Mouse (Mus musculus): ENCODE data around the gene Ruvbl2. TPM values are rescaled to one million over a fixed set of nuclear protein-coding genes. Genes with fewer than 3 reads are reported as not detected.

Gene Ruvbl2
- polyA plus RNA-seq, 1 experiment from 2014 or later, result 179 TPM

DNA sequence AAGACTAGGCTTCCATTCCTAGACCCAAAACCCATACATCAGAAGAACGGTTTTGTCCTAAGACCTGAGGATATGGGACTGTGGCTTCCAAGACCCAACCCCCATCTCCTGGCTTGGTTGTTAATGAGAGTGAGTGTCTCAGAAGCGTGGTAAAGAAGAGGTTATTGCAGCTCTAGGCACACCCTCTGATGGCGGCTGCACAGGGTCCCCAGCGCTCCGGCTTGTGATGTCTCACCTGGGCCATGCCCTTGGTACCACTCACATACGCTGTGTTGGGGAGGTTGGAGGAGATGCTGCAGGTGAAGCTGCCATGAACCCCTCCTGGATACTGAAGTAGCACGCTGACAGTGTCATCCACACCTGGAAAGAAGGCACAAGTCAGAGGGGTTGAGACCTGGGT lies 40.9 kb upstream of the Ruvbl2 start:
- no peaks in the 10 kb centered on the region for H3K27me3 ChIP-seq (ENCODE audit: control insufficient read depth, insufficient read depth, low read length)
- no peaks in the 10 kb centered on the region for H3K9me3 ChIP-seq (replicated peaks; ENCODE audit: control insufficient read depth, low read length)
- WGBS, result 94% methylated on average over 7 of the region's 7 CpGs
- no peak overlapping the region for H3K27ac ChIP-seq (replicated peaks; ENCODE audit: low read depth, low read length)
- H3K36me3 ChIP-seq (replicated peaks; ENCODE audit: control insufficient read depth, insufficient read depth, low read depth, low read length), result no peaks in the 10 kb centered on the region
- H3K4me1 ChIP-seq (ENCODE audit: control insufficient read depth, insufficient read depth, low read length), result no peaks in the 10 kb centered on the region
- no peak overlapping the region for H3K4me2 ChIP-seq (ENCODE audit: low read depth, low read length)
- no peak overlapping the region for H3K4me3 ChIP-seq (ENCODE audit: low read depth, low read length)
- no peak overlapping the region for H3K9ac ChIP-seq (replicated peaks; ENCODE audit: low read length)
- ATAC-seq (replicated peaks; ENCODE audit: insufficient number of reproducible peaks, low FRiP score, low TSS enrichment, low read depth) (0 out of 2 replicates have a peak, but pooled peaks have one; percentile 4), DNase-seq (ENCODE audit: low spot score) (no peak)

DNA sequence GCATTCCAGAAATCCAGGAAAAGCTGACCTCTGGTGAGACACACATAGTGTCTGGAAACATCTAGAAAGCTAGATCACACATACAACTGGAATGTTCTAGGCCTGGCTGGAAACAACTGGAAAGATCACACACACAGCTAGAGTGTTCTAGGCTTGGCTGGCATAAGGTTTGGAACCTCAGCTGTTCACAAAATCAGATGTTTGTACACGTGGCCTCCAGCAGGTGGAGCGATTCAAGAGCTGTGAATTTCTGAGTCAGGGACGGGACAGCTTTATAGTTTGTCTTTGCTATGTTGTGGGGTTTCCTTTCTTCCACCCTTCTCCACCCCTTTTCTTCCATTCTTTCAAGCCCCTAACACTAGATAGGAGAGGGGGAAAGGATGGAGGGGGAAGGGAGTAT lies 39.1 kb upstream of the Ruvbl2 start:
- Histone ChIP-seq H3K4me1 (ENCODE audit: control insufficient read depth, insufficient read depth, low read length) (no peaks in the 10 kb centered on the region), H3K27me3 (ENCODE audit: control insufficient read depth, insufficient read depth, low read length) (no peaks in the 10 kb centered on the region), H3K9me3 (replicated peaks; ENCODE audit: control insufficient read depth, low read length) (no peaks in the 10 kb centered on the region), H3K9ac (replicated peaks; ENCODE audit: low read length) (no peak overlapping the region), H3K4me2 (ENCODE audit: low read depth, low read length) (no peak overlapping the region), H3K27ac (replicated peaks; ENCODE audit: low read depth, low read length) (no peak overlapping the region), H3K36me3 (replicated peaks; ENCODE audit: control insufficient read depth, insufficient read depth, low read depth, low read length) (no peaks in the 10 kb centered on the region), H3K4me3 (ENCODE audit: low read depth, low read length) (no peak overlapping the region)
- WGBS, result 12% methylated on average over 3 of the region's 3 CpGs
- no peak for ATAC-seq (replicated peaks; ENCODE audit: insufficient number of reproducible peaks, low FRiP score, low TSS enrichment, low read depth)
- peak; percentile 74 for DNase-seq (ENCODE audit: low spot score)

DNA sequence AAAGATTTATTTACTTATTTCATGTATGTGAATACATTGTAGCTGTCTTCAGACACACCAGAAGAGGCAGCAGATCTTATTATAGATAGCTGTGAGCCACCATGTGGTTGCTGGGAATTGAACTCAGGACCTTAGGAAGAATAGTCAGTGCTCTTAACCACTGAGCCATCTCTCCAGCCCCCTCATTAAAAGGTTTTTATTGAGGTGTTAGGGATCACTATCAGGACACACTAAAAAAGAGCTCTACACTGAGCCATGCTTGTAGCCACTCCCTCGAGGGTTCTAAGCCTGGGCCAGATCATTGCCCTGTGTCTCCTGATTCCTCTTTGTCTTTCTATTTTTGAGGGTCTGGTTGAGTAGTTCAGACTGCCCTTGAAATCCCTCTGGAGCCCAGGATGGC lies 38.6 kb upstream of the Ruvbl2 start:
- no peak for ATAC-seq (replicated peaks; ENCODE audit: insufficient number of reproducible peaks, low FRiP score, low TSS enrichment, low read depth)
- H3K4me3 ChIP-seq (ENCODE audit: low read depth, low read length), result no peak overlapping the region
- DNase-seq (ENCODE audit: low spot score), result no peak
- H3K4me1 ChIP-seq (ENCODE audit: control insufficient read depth, insufficient read depth, low read length), result no peaks in the 10 kb centered on the region
- H3K9me3 ChIP-seq (replicated peaks; ENCODE audit: control insufficient read depth, low read length), result no peaks in the 10 kb centered on the region
- no peak overlapping the region for H3K9ac ChIP-seq (replicated peaks; ENCODE audit: low read length)
- no peaks in the 10 kb centered on the region for H3K27me3 ChIP-seq (ENCODE audit: control insufficient read depth, insufficient read depth, low read length)
- no peaks in the 10 kb centered on the region for H3K36me3 ChIP-seq (replicated peaks; ENCODE audit: control insufficient read depth, insufficient read depth, low read depth, low read length)
- WGBS, result 58% methylated on average over 1 of the region's 1 CpGs
- H3K4me2 ChIP-seq (ENCODE audit: low read depth, low read length), result no peak overlapping the region
- no peak overlapping the region for H3K27ac ChIP-seq (replicated peaks; ENCODE audit: low read depth, low read length)

DNA sequence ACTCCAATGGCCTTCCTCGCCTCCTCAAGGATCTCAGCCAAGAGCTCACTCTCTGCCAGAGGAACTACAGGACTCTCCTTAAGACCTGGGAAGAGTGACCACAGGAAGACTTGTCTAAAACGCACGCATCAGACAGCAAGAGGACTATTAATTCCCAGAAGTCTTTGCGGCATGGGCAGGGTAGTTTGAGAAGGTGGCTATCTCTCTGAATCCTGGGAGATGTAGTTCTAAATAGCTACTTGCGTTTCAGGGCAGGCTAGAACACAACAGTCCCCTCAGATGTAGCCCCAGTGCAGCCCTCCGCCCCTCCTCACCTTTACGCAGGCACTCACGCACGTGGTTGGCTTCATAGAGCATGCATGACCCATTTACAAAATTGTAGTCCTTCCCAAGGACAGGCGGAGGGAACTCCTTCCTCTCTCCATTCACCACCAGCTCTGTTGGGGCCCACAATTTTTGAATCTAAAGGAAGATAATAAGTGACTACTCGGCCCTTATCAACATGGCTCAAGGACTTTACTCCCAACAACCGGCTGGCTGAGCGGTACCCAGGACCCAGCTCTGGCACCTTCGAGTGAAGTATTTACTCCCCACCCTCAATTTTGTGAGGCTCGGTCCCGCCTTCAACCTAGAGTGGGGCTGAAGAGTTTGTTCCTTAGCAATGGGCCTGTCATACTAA lies 37.5 kb upstream of the Ruvbl2 start:
- no peak overlapping the region for H3K27ac ChIP-seq (replicated peaks; ENCODE audit: low read depth, low read length)
- H3K4me1 ChIP-seq (ENCODE audit: control insufficient read depth, insufficient read depth, low read length), result no peaks in the 10 kb centered on the region
- peak; percentile 22 for DNase-seq (ENCODE audit: low spot score)
- H3K9me3 ChIP-seq (replicated peaks; ENCODE audit: control insufficient read depth, low read length), result no peaks in the 10 kb centered on the region
- no peak overlapping the region; the same call in 1 of the 2 replicates for H3K4me2 ChIP-seq (ENCODE audit: low read depth, low read length)
- 72% methylated on average over 16 of the region's 16 CpGs for WGBS
- H3K27me3 ChIP-seq (ENCODE audit: control insufficient read depth, insufficient read depth, low read length), result no peaks in the 10 kb centered on the region
- no peak for ATAC-seq (replicated peaks; ENCODE audit: insufficient number of reproducible peaks, low FRiP score, low TSS enrichment, low read depth)
- H3K4me3 ChIP-seq (ENCODE audit: low read depth, low read length), result no peak overlapping the region
- H3K9ac ChIP-seq (replicated peaks; ENCODE audit: low read length), result peak overlapping the region; percentile 30; the same call in 1 of the 2 replicates
- no peaks in the 10 kb centered on the region for H3K36me3 ChIP-seq (replicated peaks; ENCODE audit: control insufficient read depth, insufficient read depth, low read depth, low read length)

DNA sequence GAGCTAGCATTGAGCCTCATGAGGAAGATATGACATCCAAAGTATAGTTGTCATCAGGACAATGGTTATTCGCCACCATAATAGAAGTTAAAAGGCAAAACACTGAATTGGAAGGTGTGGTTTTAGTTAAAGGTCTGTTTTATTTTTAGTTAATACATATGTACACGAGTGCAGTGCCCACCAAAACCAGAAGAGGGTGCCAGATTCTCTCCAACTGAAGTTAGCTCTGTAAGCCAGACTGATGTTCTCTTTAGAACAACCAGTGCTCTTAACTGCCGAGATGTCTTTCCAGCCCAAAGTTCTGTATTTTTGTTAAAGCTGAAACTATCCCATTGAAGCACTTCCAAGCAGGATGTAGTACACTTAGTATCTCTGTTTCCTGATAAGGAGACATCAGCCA lies 33.0 kb upstream of the Ruvbl2 start:
- Histone ChIP-seq H3K27me3 (ENCODE audit: control insufficient read depth, insufficient read depth, low read length) (no peaks in the 10 kb centered on the region), H3K9ac (replicated peaks; ENCODE audit: low read length) (peak overlapping the region; percentile 11; the same call in 1 of the 2 replicates), H3K4me2 (ENCODE audit: low read depth, low read length) (no peak overlapping the region), H3K36me3 (replicated peaks; ENCODE audit: control insufficient read depth, insufficient read depth, low read depth, low read length) (no peaks in the 10 kb centered on the region), H3K27ac (replicated peaks; ENCODE audit: low read depth, low read length) (0 out of 2 replicates have a peak overlapping the region, but pooled peaks have one; percentile 9), H3K4me3 (ENCODE audit: low read depth, low read length) (no peak overlapping the region), H3K4me1 (ENCODE audit: control insufficient read depth, insufficient read depth, low read length) (peaks cover 2% of the 10 kb centered on the region), H3K9me3 (replicated peaks; ENCODE audit: control insufficient read depth, low read length) (no peaks in the 10 kb centered on the region)
- peak; percentile 90 for DNase-seq (ENCODE audit: low spot score)
- WGBS, result 7% methylated on average over 3 of the region's 3 CpGs
- no peak for ATAC-seq (replicated peaks; ENCODE audit: insufficient number of reproducible peaks, low FRiP score, low TSS enrichment, low read depth)

DNA sequence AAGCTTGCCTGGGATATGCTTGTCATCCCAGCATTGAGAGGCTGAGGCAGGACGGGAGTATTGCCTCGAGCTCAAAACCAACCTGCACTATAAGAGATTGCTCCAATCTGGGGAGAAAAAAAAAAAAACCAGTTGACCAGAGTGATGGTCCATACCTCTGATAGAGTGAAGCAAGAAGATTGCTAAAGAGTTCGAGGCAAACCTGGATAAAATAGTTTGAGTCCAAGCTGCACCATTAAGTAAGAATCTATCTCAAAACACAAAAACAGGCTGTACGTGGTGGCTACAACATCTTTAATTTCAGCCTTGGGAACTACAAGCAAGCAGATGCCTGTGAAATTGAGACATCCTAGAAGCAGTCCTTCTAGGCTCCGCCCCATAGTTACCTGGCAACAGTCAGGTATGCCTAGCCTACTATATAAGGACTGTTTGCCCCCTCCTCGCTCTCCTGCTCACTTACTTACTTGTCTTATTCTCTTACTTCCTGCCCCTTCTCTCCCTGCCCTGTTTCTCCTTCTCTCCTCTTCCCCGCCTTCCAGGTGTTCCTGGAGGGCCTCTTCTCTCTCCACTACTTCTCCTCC lies 29.3 kb upstream of the Ruvbl2 start:
- 35% methylated on average over 7 of the region's 7 CpGs for WGBS
- H3K27ac ChIP-seq (replicated peaks; ENCODE audit: low read depth, low read length), result no peak overlapping the region
- H3K9me3 ChIP-seq (replicated peaks; ENCODE audit: control insufficient read depth, low read length), result no peaks in the 10 kb centered on the region
- H3K27me3 ChIP-seq (ENCODE audit: control insufficient read depth, insufficient read depth, low read length), result no peaks in the 10 kb centered on the region
- peak overlapping the region; percentile 86 for H3K4me3 ChIP-seq (ENCODE audit: low read depth, low read length)
- ATAC-seq (replicated peaks; ENCODE audit: insufficient number of reproducible peaks, low FRiP score, low TSS enrichment, low read depth), result peak; percentile 2; the same call in 1 of the 2 replicates
- peak overlapping the region; percentile 51; the same call in 1 of the 2 replicates for H3K9ac ChIP-seq (replicated peaks; ENCODE audit: low read length)
- no peak for DNase-seq (ENCODE audit: low spot score)
- peaks cover 4% of the 10 kb centered on the region for H3K4me1 ChIP-seq (ENCODE audit: control insufficient read depth, insufficient read depth, low read length)
- H3K4me2 ChIP-seq (ENCODE audit: low read depth, low read length), result peak overlapping the region; percentile 56
- H3K36me3 ChIP-seq (replicated peaks; ENCODE audit: control insufficient read depth, insufficient read depth, low read depth, low read length), result peaks cover 4% of the 10 kb centered on the region

DNA sequence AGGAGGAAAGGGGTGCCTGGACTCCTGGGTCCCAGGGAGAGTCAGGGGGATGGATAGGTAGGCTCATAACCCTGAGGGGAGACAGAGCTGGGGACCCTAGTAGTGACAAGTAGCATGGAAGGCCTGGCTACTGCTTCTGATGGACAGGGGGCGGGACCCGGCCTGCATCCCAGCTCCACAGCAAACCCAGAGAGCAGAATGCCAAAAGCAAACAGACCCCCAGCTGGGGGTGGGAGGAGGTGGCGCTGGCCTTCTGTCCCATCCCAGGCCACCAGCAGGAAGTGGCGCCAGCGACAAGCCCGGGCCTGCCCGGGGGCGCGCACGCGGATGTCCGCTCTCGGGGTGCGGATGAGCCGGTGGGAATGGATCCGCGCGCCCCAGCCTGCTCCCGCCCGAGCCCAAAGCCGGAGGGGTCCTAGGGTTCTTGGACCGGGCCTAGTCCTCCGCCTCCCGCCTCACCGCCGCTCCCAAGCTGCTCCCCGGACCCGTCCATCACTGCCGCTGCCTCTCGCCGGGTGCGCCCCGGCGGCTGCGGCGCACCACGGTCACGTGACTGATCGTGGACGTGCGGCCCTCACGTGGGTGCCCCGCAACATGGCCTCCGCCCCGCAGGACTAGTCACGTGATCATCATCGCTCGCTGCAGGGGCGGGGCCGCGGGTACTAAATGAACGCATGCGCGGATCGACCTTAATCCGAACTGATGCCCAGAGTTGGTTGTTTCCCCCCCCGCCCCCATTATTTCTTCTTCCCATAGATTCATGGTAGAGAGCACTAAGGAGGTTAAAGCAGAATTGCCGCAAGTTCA lies 28.6 kb upstream of the Ruvbl2 start, which contains the start of gene Bax:
Gene Bax (minus strand): TSS at position 616 of the 807 bp plus-strand sequence.
- DNase-seq (ENCODE audit: low spot score), result peak; percentile 99
- Histone ChIP-seq H3K9me3 (replicated peaks; ENCODE audit: control insufficient read depth, low read length) (no peaks in the 10 kb centered on the region), H3K9ac (replicated peaks; ENCODE audit: low read length) (peak within 1 kb of the TSS; percentile 84), H3K27me3 (ENCODE audit: control insufficient read depth, insufficient read depth, low read length) (no peaks in the 10 kb centered on the region), H3K4me1 (ENCODE audit: control insufficient read depth, insufficient read depth, low read length) (peaks cover 4% of the 10 kb centered on the region), H3K36me3 (replicated peaks; ENCODE audit: control insufficient read depth, insufficient read depth, low read depth, low read length) (peaks cover 4% of the 10 kb centered on the region), H3K4me2 (ENCODE audit: low read depth, low read length) (peak within 1 kb of the TSS; percentile 90), H3K4me3 (ENCODE audit: low read depth, low read length) (peak within 1 kb of the TSS; percentile 86), H3K27ac (replicated peaks; ENCODE audit: low read depth, low read length) (no peak within 1 kb of the TSS; the same call in 1 of the 2 replicates)
- under 1% methylated on average over 55 of the region's 58 CpGs for WGBS
- peak; percentile 66 for ATAC-seq (replicated peaks; ENCODE audit: insufficient number of reproducible peaks, low FRiP score, low TSS enrichment, low read depth)
